Mouse (Mus musculus) left cerebral cortex, postnatal 25 days (tissue): Measurements from ENCODE around the gene Tbxa2r. TPM values are rescaled to one million over a fixed set of nuclear protein-coding genes. Genes with fewer than 3 reads are reported as not detected.

Source experiments
- DNase-seq, 2 experiments: peaks; one replicate each; pipeline ENCODE4 v3.0.0; 2022; ENCODE audit warnings: low spot score in 2 of 2, mixed read lengths in 1 of 2
- intact Hi-C: fragments of 180-260 bp; cut with DNase I; formaldehyde crosslinking; loops from one replicate; pipeline ENCODE4 v1.15.1; 2025
- total RNA-seq, 2 experiments: library from RNA; stranded (reverse); gene quantifications; 2 replicates each; pipeline ENCODE4 v1.2.3; 2021

The Tbxa2r gene
- total RNA-seq, 2 experiments from 2014 or later = 1.2 to 1.4 TPM

GRCm38 (mm10) chr10:81297845-81298244 is 30.7 kb upstream of the Tbxa2r start:
- intact Hi-C loops = no loop called here

GRCm38 (mm10) chr10:81298369-81299100 is 30.0 kb upstream of the Tbxa2r start:
- peak in 1 of 2 experiments; percentile 93 for DNase-seq
- intact Hi-C loops = no loop called here

More at GRCm38 (mm10) chr10:81297845-81298244, 30.7 kb upstream of the Tbxa2r start:
- no peak for DNase-seq

GRCm38 (mm10) chr10:81299585-81300351 is 28.8 kb upstream of the Tbxa2r start:
- intact Hi-C loops = no loop called here
- no peak for DNase-seq

- DNase-seq = no peak
Observed at GRCm38 (mm10) chr10:81300352-81300907, 28.1 kb upstream of the Tbxa2r start.

GRCm38 (mm10) chr10:81301321-81301720 is 27.2 kb upstream of the Tbxa2r start:
- DNase-seq = no peak
- intact Hi-C loops = no loop called here

More at GRCm38 (mm10) chr10:81300352-81300907, 28.1 kb upstream of the Tbxa2r start:
- intact Hi-C loops = no loop called here

GRCm38 (mm10) chr10:81302288-81302687 is 26.2 kb upstream of the Tbxa2r start:
- DNase-seq = no peak
- intact Hi-C loops = no loop called here

GRCm38 (mm10) chr10:81302781-81303218 is 25.7 kb upstream of the Tbxa2r start:
- peak; percentile 72 to 91 for DNase-seq
- intact Hi-C loops = no loop called here

GRCm38 (mm10) chr10:81303258-81303657 is 25.3 kb upstream of the Tbxa2r start:
- intact Hi-C loops = no loop called here

GRCm38 (mm10) chr10:81303761-81304160 is 24.8 kb upstream of the Tbxa2r start:
- intact Hi-C loops = no loop called here
- DNase-seq = no peak

More at GRCm38 (mm10) chr10:81303258-81303657, 25.3 kb upstream of the Tbxa2r start:
- no peak for DNase-seq

GRCm38 (mm10) chr10:81304597-81305238 is 23.8 kb upstream of the Tbxa2r start:
- intact Hi-C loops = no loop called here
- DNase-seq = peak in 1 of 2 experiments; percentile 55

GRCm38 (mm10) chr10:81305663-81306062 is 22.9 kb upstream of the Tbxa2r start:
- no peak for DNase-seq
- intact Hi-C loops = no loop called here

GRCm38 (mm10) chr10:81306173-81306668 is 22.3 kb upstream of the Tbxa2r start:
- intact Hi-C loops = no loop called here
- no peak for DNase-seq

- intact Hi-C loops = loop anchor here (1.0 kb wide), 1 partner anchor 14 kb away; no protein-coding TSS in a partner anchor
- peak in 1 of 2 experiments; percentile 87 for DNase-seq
Observed at GRCm38 (mm10) chr10:81306837-81307682, 21.5 kb upstream of the Tbxa2r start.

- intact Hi-C loops = no loop called here
Observed at GRCm38 (mm10) chr10:81309571-81309970, 19.0 kb upstream of the Tbxa2r start.

GRCm38 (mm10) chr10:81313581-81313980 is 14.9 kb upstream of the Tbxa2r start:
- no peak for DNase-seq
- intact Hi-C loops = no loop called here

More at GRCm38 (mm10) chr10:81309571-81309970, 19.0 kb upstream of the Tbxa2r start:
- DNase-seq = no peak

GRCm38 (mm10) chr10:81314201-81314600 is 14.3 kb upstream of the Tbxa2r start:
- no peak for DNase-seq
- intact Hi-C loops = no loop called here

- intact Hi-C loops = no loop called here
- DNase-seq = no peak
Observed at GRCm38 (mm10) chr10:81315587-81315986, 12.9 kb upstream of the Tbxa2r start.

GRCm38 (mm10) chr10:81316338-81317060 is 12.0 kb upstream of the Tbxa2r start:
- DNase-seq = peak in 1 of 2 experiments; percentile 30
- intact Hi-C loops = loop anchor here (2.0 kb wide), 1 partner anchor 24 kb away; the partner anchor contains the start of gene Pip5k1c
